Mouse (Mus musculus): ENCODE measurements around the gene Vmn2r69. TPM values are rescaled to one million over a fixed set of nuclear protein-coding genes. Genes with fewer than 3 reads are reported as not detected.

The Vmn2r69 gene
- not detected for total RNA-seq (2021)

DNA sequence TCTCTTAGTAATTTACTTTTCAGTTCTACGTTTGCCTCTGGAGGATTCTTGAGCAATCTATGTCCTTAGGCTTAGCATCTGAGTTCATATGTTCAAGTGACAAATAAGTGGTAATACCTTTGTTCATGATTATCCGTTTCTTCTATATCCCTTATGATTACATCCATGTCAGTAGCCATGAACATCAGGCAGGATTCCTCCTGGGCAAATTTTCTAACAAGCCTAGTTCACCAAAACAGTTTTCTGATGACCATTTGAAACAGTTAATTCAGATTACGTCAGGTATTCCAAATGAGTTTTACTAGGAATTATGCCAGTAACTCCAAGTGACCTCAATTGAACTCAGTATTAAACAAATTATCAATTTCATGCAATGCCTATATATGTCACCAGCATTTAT is at the start of gene Vmn2r69:
TSS of gene Vmn2r69 (minus strand) at position 101 of the 400 bp plus-strand sequence.
- DNase-seq, result no peak

Other genes with a start within 250 kb of the Vmn2r69 start
- gene Vmn2r68, start 178.1 kb downstream of the Vmn2r69 start, total RNA-seq (2021), result not detected
- not detected for gene Vmn2r71, start 147.2 kb upstream of the Vmn2r69 start, total RNA-seq (2021)
- not detected for gene Vmn2r70, start 153.3 kb upstream of the Vmn2r69 start, total RNA-seq (2021)